8 mouse cellular contexts compared by ENCODE assay signal in genomic region chr13:104947958-104948357, GRCm38 (mm10).
DNase-seq lines count a peak whose midpoint lies in the region; ATAC-seq and TF ChIP-seq lines count a peak whose summit lies in the region.

No protein-coding gene starts in this region.

- no peak overlapping the region for H3K4me3 ChIP-seq in G1E (ENCODE audit: low read depth, low read length)
- H3K4me3 ChIP-seq in forebrain, postnatal 0 days (ENCODE audit: low read depth, low read length): no peak overlapping the region
- no peak overlapping the region for H3K4me3 ChIP-seq in lung, adult 2 months (replicated peaks; ENCODE audit: extremely low read depth, low read depth, low read length)

- ATAC-seq in G1E (ENCODE audit: extremely low read depth, insufficient number of reproducible peaks, low FRiP score, poor library complexity, severe bottlenecking): peak; percentile 28; the same call in 1 of the 2 replicates
- peak; percentile 95 for ATAC-seq in forebrain, postnatal 0 days

- H3K27ac ChIP-seq in forebrain, postnatal 0 days (ENCODE audit: low read depth, low read length): no peak overlapping the region

- 2% methylated on average over 7 of the region's 7 CpGs for WGBS in forebrain, postnatal 0 days
- WGBS in lung, adult 2 months: 1% methylated on average over 7 of the region's 7 CpGs

- no peak; the same call in 1 of the 2 replicates for TF ChIP-seq CTCF in G1E (IDR thresholded peaks at IDR 0.05; ENCODE audit: low read depth, low read length)
- TF ChIP-seq CTCF in forebrain, postnatal 0 days (IDR thresholded peaks at IDR 0.05; ENCODE audit: low read depth): peak; percentile 89
- TF ChIP-seq CTCF in lung, adult 2 months (IDR thresholded peaks at IDR 0.05; ENCODE audit: insufficient read depth, low read length): peak; percentile 46

- H3K9me3 ChIP-seq in G1E (replicated peaks): no peaks in the 10 kb centered on the region
- no peaks in the 10 kb centered on the region for H3K9me3 ChIP-seq in forebrain, postnatal 0 days (ENCODE audit: low read length)

- intact Hi-C loops in heart, postnatal 36 days (cut with DNase I): loop anchor here (1.0 to 5.0 kb wide), 5 partner anchors 107 to 429 kb away; partner anchors contain the start of gene Rgs7bp

- TF ChIP-seq POLR2A in lung, adult 2 months (IDR thresholded peaks at IDR 0.05; ENCODE audit: borderline replicate concordance, extremely low read depth, low read depth, low read length): no peak

- peak; percentile 19 for DNase-seq in G1E (ENCODE audit: low spot score)
- DNase-seq in cerebellum, adult 11-12 months: peak; percentile 74
- peak; percentile 95 for DNase-seq in forebrain, postnatal 0 days
- peak; percentile 74 to 75 for DNase-seq in heart, postnatal 36 days
- peak; percentile 92 for DNase-seq in layer of hippocampus, adult 11-12 months (ENCODE audit: low spot score)
- peak; percentile 29 for DNase-seq in lung, adult 2 months
- peak; percentile 40 for DNase-seq in ovary, adult 18-20 months (ENCODE audit: low spot score)
- peak; percentile 42 to 71 for DNase-seq in thymus, postnatal 10 days (ENCODE audit: low spot score in 2 of 2)

- no peak overlapping the region for H3K9ac ChIP-seq in forebrain, postnatal 0 days

- H3K27me3 ChIP-seq in G1E (ENCODE audit: insufficient read depth, low read length): peaks cover 11% of the 10 kb centered on the region
- no peaks in the 10 kb centered on the region for H3K27me3 ChIP-seq in forebrain, postnatal 0 days (ENCODE audit: insufficient read depth, low read length)

- H3K4me2 ChIP-seq in forebrain, postnatal 0 days (ENCODE audit: low read depth): peak overlapping the region; percentile 16; the same call in 1 of the 2 replicates

- no peaks in the 10 kb centered on the region for H3K36me3 ChIP-seq in G1E (replicated peaks)
- H3K36me3 ChIP-seq in forebrain, postnatal 0 days (ENCODE audit: insufficient read depth): no peaks in the 10 kb centered on the region

- H3K4me1 ChIP-seq in G1E (ENCODE audit: insufficient read depth, low read depth, low read length): peaks cover 3% of the 10 kb centered on the region
- no peaks in the 10 kb centered on the region for H3K4me1 ChIP-seq in forebrain, postnatal 0 days (ENCODE audit: insufficient read depth)
- no peaks in the 10 kb centered on the region for H3K4me1 ChIP-seq in lung, adult 2 months (ENCODE audit: control insufficient read depth, insufficient read depth, low read length)

Comparison
In these comparisons a context has a peak if more than half of its experiments do, and no peak if none do; other contexts are left out.
1. DNase-seq: peak in every context shown above with its lines; median percentile 95 in forebrain, postnatal 0 days; 92 in layer of hippocampus, adult 11-12 months; 74 in heart, postnatal 36 days; 74 in cerebellum, adult 11-12 months; 56 in thymus, postnatal 10 days; 40 in ovary, adult 18-20 months; 29 in lung, adult 2 months; 19 in G1E.